Mouse (Mus musculus) cerebral cortex, adult 2 months (tissue): Measurements from ENCODE around the gene Dusp27.

Experiments used
- WGBS: fragments of 180-500 bp; shearing (Covaris S2); methylation state at CpG from one replicate; pipeline ENCODE4 v1.1.7; 2018; 5-methylcytosine and 5-hydroxymethylcytosine counted together

Gene Dusp27

DNA sequence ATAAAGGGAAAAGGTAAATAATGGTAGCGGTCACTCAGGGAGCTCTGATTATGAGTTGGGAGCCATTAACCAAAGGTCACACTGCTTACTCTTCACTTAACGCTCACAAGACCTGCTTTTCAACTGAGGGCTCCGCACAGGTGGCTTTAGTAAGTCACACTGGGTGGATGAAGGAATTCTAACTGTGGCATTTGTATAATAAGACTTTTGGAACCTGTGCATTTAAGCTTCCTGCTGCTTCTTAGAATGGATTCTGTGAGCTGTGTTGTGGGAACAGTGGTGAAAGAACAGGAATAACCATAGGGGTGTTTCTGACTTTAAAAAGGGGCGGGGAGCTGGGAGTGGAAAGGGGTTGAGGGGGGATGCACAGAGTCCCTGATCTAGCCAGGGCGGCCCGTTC, 14.6 kb upstream of the Dusp27 start:
- 91% methylated on average over 6 of the region's 6 CpGs for WGBS

DNA sequence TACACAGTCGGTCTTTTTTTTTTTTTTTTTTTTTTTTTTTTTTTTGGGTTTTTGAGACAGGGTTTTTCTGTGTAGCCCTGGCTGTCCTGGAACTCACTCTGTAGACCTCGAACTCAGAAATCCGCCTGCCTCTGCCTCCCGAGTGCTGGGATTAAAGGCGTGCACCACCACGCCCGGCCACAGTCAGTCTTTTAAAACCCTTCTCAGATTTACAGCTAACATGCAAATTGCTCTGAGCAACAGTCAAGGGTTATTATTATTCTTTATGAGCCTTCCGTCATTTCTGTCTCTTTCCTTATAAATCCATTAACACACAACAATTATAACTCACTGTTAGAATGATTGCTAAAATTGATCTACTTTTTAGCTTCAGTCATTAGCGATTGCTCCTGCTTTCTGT, 14.1 kb upstream of the Dusp27 start:
- 94% methylated on average over 9 of the region's 9 CpGs for WGBS

DNA sequence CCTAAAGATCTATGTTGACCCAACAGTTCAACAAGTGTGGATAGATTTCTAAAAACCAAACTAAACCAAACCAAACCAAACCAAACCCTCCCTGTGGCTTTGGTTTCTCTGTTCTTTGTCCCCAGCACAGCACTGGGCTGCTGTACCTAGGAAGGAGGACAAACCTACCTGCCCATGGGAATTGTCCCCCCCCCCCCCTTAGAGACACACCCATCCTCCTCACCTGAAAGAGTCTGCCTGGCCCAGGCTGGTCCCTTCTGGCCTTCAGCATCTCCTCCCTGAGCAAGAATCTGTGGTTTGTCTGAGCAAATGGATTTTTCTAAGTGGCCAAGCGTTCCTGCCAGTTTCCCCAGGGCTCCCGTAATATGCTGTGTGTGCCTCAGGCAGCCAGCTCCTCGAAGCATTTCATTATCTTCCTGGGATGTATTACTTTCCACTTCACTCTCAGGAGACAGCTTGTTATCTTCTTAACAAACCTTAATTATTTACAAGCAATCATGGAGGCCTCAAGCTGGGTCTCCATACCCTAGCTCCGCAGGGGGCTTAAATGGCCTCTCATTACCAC, 12.0 kb upstream of the Dusp27 start:
- WGBS: 86% methylated on average over 4 of the region's 4 CpGs

DNA sequence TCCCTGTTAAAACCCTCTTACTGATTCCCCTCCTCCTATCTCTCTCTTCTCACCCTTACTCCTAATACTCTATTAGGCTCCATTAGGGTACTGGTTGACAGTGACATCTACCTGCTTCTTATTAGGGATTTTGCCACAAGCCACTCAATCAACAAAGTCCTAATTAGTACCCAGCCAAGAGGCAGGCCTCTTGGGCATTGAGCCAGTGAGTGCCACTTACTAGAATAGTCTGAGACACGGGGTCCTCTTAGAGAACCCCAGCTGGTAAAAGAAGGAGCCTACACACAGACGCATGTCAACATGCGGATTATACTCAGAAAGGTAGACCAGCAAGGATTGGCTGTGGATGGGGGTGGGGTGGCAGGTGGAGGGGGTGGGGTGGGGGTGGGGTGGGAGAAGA, 11.4 kb upstream of the Dusp27 start:
- 69% methylated on average over 3 of the region's 3 CpGs for WGBS

DNA sequence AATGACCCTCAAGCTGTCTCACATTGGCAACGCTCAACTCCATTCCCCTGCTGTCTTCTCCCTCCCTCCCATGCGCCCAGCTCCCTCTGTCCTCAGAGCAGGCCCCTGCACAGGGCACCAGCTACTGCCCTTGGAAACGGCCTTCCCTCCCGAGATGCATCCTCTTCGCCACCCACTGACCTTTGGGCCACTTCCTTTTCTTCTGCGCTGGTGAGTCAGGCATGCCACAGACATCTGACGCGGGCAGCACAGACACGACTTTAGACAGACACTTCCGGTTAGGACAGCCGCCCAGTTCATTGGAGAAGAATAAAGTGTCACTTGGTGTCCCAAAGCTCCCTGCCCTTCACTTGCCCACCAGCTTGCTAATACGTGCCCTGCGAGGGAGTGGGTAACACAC, 10.4 kb upstream of the Dusp27 start:
- WGBS: 82% methylated on average over 13 of the region's 13 CpGs

DNA sequence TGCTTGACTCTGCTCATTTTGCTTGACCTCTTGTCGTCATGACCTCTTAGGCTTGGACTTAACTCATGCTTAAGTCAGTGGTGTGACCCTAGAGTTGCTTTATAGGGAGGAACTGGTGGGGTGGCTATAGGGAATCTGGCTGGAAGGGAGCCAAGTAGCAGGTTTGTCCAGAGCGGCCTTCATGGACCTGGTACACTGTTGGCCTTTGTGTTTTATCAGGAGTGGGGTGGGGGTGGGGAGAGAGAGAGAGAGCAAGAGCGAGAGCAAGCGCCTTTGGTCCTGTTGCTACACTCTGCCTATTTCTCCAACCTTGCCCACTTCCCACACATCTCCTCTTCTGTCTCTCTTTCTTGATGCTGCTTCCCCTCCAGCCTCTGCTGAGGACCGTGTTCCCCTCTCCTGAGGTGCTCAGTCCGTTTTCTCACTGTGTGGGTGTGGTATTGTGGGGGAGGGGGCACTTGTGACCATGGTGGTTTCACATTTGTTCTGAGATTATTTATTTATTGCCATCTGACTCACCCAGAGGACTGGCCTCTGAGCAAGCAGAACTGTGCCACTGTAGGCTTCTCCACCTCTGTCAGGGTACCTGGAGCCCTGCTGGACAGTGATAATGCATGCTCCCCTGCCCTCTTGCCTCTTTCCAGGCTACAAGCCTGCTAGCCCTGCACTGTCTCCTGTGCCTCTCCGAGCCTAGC, 9.7 kb upstream of the Dusp27 start:
- 80% methylated on average over 7 of the region's 7 CpGs for WGBS

DNA sequence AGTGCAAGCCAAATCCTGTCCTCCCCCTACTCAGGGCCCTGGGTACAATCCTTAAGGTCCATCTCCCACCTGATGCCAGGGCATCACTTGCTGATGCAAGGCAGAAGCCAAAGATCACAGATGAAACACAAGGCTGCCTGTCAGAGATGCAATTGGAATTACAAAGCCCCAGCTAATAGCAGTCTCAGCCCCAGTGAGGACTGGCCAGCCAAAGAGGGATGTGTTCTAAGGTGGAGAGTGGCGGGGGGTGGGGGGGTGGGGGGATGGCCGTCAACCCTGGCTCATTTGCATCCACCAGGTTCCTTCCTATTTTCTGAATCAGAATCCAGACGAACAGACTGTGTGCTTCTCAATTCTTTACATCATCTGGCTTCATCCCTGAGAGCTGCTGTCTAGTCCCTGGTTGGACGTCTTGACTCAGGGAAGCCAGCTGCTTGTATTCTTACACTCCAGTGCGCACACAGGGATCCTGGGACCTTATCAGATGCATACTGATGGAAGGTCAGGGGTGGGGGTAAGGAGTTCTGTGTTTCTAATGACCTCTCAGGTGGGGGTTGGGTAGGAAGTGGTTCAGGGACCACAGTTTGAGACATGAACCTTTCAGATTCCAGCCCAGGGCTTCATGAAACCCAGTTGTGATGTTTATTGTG, 7.5 kb upstream of the Dusp27 start:
- WGBS: 58% methylated on average over 5 of the region's 5 CpGs

DNA sequence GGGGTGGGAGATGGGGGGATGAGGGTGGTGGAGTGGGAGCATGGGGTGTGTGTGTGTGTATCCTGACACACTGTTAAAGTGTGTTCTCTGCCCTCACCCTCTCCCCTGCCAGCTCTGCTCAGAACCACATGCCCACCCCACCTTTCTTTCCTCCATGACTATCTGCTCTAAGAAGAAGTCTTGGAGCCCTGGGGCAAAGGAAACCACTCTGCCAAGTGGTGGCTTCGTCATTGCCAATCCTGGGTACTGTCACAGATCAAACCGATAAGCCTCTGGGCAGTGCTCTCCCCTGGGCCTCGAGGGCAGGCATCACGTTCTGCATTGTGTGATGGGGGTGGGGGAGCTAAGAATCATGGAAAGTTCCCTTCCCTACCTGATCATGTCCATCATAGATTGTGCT, 4.6 kb upstream of the Dusp27 start:
- WGBS: 76% methylated on average over 4 of the region's 4 CpGs

DNA sequence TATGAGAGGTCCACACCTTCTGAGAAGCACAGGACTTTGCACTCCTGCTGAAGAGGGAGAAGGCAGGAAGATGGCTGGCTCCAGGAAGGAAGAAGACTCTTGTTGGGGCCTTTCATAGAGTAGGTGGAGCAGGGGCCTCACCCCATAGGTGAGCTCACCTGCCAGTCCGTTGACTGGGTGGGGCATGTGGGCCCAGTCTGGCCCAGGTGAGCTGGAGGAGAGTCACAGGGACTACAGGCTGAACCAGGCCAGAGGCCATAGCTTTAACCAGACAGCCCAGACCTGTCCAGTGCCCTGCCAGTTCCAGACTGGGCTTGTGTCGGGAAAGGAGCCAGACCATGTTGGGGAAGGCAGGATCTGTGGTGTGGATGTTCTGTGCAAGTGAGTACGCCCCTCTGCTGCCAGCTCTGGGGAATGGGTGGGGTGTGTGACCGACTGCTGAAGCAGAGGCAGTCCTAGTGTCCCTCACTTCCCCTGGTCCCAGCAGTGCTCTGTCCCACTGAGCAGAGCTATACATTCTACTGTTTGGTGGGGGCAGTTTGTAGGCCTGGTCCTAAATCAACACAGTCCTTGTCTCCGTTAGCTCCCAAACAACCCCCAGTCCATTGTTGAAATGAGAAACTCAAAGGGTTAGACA, 2.6 kb upstream of the Dusp27 start, which contains the start of gene Gpa33:
Gene Gpa33, plus strand, starts transcription at position 15 of the 637 bp plus-strand sequence.
- 82% methylated on average over 5 of the region's 5 CpGs for WGBS

DNA sequence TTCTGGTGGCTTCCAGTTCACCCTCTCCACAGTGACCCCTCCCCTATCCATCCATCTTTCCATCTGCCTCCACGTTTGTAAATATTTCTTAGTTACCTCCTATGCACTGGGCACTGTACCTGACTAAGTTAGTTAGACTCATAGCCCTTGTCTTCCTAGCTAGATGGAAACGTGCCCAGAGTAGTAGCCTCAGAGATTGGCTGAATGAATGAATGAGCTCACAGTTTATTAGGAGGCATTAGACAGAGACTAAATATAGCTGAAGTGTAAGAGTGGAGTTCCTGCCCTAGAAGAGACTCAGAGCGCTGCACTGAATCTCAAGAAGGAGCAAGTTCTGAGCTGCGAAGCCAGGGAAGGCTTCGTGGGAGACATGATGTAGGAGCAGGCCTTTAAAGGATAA, 829 bp upstream of the Dusp27 start:
- WGBS: 93% methylated on average over 5 of the region's 5 CpGs

DNA sequence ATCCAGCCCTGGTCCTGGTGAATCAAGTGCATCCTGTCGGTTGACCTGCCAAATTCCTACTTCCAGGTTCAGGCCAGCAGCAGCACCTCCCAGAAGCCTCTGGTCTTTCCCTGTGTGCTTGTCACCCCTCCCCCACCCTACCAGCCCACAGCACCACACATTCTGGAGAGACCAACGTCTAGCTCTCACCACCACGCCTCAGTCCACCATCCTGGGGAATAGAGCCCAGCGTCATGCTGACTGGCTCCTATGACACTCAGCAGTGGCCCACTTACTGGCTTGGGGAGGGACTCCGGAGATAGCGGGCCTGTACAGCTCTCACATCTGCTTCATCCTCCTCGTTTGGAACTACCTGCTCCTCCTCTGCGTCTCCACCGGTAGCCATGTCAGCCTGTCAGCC, 927 bp downstream of the Dusp27 start:
- WGBS: 74% methylated on average over 9 of the region's 9 CpGs

DNA sequence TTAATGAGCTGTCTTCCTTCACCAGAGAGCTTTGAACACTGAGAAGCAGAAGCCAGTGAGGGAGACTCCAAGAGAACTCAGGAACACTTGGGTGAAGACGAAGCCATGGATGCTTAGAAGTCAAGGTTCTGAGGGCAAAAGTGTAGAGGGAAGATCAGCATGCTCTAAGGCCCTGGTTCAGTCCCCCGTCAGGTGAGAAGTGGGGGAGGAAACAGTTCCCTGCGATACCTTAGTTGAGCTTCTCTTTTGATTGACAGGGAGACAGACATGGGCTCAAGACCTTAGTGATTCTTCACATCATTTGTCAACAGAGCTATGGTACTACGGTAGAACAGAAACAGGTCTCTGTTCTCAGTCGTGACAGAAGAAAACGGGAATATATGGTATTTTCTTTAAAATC, 1.4 kb downstream of the Dusp27 start:
- WGBS: 97% methylated on average over 6 of the region's 6 CpGs

DNA sequence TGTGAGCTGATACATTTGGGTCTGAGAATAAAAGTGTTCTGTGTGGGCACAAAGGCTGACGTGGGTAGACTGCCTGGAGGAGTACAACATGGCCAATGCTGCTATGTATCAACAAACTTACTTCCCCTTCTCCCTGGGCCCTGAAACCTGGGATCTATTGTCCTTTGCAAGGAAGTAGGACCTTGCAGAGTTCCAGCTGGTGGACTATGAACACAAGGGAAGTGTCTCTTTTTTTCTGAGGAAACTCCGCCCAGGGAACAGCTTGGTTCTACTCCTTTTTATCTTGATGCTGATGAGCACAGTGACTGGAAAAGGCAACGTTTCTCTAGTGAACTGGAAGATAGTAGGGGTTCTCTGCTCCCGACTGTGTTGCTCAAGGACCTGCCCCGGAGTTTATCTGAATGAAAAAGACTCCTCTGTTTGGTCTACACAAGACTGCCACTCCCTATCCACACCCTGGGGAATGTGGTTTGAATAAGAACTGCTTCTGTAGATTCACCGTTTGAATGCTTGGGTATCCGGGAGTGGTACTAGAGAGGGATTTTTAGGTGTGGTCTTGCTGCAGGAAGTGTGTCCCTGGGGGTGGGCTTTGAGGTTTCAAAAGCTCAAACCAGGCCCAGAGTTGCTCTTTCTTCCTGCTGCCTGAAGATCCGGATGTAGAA, 2.7 kb downstream of the Dusp27 start:
- 70% methylated on average over 8 of the region's 8 CpGs for WGBS

DNA sequence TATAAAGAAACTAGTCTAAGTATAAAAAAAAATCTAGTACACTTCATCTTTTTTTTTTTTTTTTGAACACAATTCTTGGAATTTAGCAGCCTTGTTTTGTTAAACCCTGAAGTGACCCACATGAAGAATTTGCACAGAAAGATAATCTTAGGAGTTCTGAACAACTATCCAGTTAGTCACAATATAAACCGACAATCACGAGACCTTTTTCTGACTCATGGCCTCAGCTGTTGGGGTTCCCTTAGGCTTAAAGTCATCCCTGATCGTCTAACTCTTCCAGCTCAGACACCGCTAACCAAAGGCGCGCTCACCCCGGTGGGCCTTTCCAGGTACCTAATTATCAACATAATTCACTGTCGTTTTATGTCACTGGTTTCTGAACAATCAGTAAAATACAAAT, 4.0 kb downstream of the Dusp27 start:
- WGBS: 95% methylated on average over 8 of the region's 8 CpGs

DNA sequence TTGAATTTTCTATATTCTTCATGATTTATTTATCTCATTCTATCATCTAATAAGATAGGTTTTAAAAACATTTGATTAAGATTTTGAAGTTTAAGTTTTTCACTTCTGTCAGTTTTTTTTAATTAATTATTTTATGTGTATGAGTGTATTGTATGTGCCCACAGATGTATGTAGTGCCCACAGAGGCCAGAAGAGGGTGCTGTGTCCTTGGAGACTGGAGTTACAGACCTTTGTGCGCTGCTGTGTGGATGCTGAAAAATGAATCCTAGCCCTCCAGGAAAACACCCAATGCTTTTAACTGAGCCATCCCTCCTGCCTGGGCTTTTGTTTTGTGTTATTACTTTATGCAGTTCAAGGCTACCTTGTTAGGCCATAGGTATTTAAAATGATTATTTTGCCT, 4.7 kb downstream of the Dusp27 start:
- WGBS: 97% methylated on average over 1 of the region's 1 CpGs

DNA sequence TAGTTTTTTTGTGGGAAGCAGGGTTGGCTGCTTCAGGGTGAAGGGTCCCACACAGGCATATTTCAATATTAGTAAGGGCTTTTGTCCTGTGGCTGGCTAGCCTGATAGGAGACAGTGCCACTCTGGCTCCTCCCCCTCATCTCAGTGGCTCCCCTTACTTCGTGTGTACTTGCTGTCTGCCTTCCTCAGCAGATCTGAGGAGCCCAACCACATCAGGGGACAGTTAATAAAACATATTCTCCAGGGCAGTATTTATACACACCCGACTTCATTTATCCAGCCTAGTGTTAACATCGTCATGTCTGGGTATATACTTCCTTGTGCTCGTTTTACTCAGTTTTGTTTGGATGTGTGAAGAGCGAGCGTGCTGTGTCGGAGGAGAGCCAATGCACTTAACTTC, 5.6 kb downstream of the Dusp27 start:
- WGBS: 82% methylated on average over 7 of the region's 7 CpGs

DNA sequence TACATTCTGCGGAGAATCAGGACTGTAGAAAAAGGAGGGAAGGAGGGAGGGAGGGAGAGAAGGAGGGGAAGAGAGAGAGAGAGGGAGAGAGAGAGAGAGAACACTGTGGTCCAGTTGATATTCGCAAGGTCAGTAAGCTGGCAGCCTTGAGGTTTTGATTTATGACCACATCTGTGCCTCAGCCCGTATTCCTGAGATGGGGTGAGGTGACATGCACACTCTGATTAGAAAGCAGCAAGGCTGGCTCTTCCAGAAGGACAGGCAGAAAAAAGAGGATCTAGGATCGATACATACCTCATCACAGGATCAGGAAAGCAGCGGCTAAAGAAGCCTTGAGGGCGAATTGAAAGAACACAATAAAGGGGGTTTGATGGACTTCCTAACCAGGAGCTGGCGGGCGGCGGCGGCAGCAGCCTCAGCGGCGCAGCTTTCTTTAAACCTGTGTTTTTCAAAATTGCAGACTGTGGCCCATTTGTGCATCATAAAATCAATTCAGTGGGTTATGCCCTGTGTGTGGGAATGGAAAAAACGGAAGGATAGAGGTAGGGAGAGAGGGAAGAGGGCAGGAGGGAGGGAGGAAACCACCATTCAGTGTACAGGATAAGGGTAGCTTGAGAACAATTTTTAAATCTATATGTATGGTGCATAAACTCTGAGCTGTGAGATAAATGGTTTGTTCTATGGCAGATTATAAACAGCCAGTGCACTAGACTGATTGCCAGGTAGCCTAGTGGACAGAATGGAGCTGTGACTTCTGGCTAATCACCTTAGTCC, 9.7 kb downstream of the Dusp27 start:
- 72% methylated on average over 13 of the region's 13 CpGs for WGBS

DNA sequence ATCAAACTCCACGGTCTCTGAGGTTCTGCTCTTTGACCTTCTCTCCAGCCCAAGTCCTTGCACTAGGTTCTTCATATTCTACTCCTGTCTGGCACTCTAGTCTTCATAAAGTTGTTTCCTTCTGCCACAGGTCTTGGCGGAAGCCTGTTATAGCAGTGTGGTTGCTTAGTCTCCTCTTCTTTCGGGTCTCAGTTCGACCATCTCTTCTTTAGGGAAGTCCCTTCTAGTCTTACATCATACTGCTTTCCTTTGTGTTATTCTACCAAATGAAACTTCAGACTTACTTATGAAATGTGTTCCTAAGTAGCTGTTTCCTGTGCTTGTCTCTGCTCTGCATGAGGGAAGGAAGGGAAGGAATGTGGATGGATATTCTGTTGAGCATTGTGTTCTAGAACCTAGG, 12.0 kb downstream of the Dusp27 start:
- 87% methylated on average over 4 of the region's 4 CpGs for WGBS

DNA sequence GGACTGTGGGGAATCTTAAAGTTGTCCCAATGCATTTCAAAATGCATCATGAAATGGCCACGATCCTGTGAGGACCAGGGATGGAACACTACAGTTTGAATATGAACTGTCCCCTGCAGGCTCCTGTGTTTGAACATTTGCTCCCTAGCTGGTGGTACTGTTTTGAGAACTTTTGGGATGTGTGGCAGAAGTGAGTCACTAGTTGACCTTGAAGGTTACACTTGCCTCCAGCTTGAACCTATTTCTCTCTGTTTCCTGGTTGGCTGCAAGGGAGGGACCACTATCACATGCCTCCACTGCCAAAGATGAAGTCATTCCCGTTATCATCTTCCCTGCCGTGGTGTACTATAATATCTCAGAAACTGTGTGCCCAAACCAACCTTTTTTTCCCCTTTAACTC, 12.7 kb downstream of the Dusp27 start:
- WGBS: 88% methylated on average over 3 of the region's 3 CpGs

DNA sequence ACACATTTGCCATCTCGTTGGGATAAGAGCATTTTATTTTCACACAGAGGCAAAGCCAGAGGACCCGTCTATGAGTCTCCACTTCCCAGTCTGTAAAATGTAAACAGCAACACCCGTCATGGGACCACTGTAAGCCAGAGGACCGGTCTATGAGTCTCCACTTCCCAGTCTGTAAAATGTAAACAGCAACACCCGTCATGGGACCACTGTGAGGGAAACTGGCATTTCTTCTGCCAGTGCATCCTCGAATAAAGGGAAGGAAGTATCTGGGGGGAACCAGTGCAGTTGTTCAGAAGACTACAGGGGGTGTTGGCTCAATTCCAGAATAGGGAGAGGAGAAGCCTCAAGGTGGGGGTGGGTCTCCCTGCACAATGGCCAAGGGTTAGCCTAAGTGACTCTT, 22.3 kb downstream of the Dusp27 start:
- 72% methylated on average over 6 of the region's 6 CpGs for WGBS

DNA sequence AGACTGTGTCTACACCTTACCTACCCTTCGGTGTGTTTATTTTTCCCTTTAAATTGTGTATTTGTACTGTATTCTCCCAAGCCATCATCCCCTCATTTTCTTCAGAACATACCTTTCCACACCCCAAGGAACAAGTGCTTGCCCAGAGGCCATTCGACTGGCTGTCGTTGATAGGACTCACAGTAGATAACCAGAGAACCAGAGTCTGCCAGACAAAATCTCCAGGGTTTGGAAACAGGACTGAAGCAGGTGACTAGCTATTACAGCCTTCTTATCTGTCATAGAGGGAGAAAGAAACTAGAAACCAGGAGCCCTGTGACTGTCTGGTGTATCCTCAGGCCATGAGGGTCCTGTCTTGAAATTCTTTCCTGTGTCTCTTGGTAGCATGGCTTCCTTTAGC, 22.9 kb downstream of the Dusp27 start:
- 98% methylated on average over 3 of the region's 3 CpGs for WGBS
